Mouse (Mus musculus): ENCODE measurements around the gene E2f2.

DNA sequence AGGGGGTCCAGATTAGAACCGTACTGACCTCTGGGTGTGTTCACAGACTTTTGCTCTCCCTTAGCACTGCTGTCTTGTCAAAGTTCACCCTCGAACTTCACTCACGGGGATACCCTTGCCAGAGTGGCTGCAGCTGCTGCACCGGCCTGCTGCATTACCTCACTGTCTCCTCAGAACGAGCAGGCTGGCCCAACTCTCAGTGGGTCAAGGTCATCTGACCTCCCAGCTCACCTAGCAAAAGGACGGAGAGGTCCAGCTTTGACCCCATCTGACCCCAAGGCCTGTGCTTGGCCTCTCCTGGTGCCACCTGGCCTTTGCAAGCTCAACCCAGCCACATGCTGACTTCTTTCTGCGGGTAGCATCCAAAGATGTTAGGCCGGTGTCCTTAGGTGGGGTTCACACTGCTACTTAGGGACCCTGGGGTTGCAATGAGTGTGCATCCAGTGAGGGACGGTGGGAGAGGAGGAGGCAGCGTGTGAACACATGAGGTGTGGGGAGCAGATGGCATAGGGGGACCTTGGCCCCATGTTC, 3.9 kb downstream of the E2f2 start:
- TF ChIP-seq POLR2A (IDR thresholded peaks at IDR 0.05; ENCODE audit: extremely low read depth, insufficient read depth, low read length) = no peak
- no peak for TF ChIP-seq CTCF (IDR thresholded peaks at IDR 0.05; ENCODE audit: extremely low read depth, insufficient read depth, low read length)
